Mouse (Mus musculus): ENCODE results near the gene Ovol1. TPM values are rescaled to one million over a fixed set of nuclear protein-coding genes. Genes with fewer than 3 reads are reported as not detected.

The Ovol1 gene
- total RNA-seq (2021): not detected

GRCm38 (mm10) chr19:5560457-5561041, at the start of gene Ovol1:
Gene Ovol1, minus strand, starts transcription at chr19:5560646.
- intact Hi-C loops (cut with DNase I): no loop called here
- DNase-seq (ENCODE audit: extremely low spot score in 1 of 2, low spot score in 2 of 2): no peak

- peak; percentile 87 to 94 for DNase-seq (ENCODE audit: extremely low spot score in 1 of 2, low spot score in 2 of 2)
- intact Hi-C loops (cut with DNase I): no loop called here
These were observed 49.3 kb upstream of the Ovol1 start, which contains the start of gene Kat5 for GRCm38 (mm10) chr19:5609547-5610404. Gene Kat5, minus strand, starts transcription at chr19:5610237.

- no peak for DNase-seq (ENCODE audit: extremely low spot score in 1 of 2, low spot score in 2 of 2)
These were observed 48.7 kb upstream of the Ovol1 start for GRCm38 (mm10) chr19:5609171-5609546.

GRCm38 (mm10) chr19:5608707-5609106, 48.3 kb upstream of the Ovol1 start:
- no peak for DNase-seq (ENCODE audit: extremely low spot score in 1 of 2, low spot score in 2 of 2)
- intact Hi-C loops (cut with DNase I): no loop called here

More at GRCm38 (mm10) chr19:5609171-5609546, 48.7 kb upstream of the Ovol1 start:
- intact Hi-C loops (cut with DNase I): no loop called here

GRCm38 (mm10) chr19:5607705-5608410, 47.4 kb upstream of the Ovol1 start:
- intact Hi-C loops (cut with DNase I): no loop called here
- DNase-seq (ENCODE audit: extremely low spot score in 1 of 2, low spot score in 2 of 2): no peak

GRCm38 (mm10) chr19:5606196-5606595, 45.8 kb upstream of the Ovol1 start:
- DNase-seq (ENCODE audit: extremely low spot score in 1 of 2, low spot score in 2 of 2): peak in 1 of 2 experiments; percentile 54
- intact Hi-C loops (cut with DNase I): no loop called here

- DNase-seq (ENCODE audit: extremely low spot score in 1 of 2, low spot score in 2 of 2): no peak
- intact Hi-C loops (cut with DNase I): no loop called here
These were observed 44.7 kb upstream of the Ovol1 start for GRCm38 (mm10) chr19:5605126-5605525.

GRCm38 (mm10) chr19:5603664-5604063, 43.2 kb upstream of the Ovol1 start:
- intact Hi-C loops (cut with DNase I): loop anchor here (5.0 kb wide), 1 partner anchor 34 kb away; the partner anchor contains the start of gene Rela
- no peak for DNase-seq (ENCODE audit: extremely low spot score in 1 of 2, low spot score in 2 of 2)

GRCm38 (mm10) chr19:5601752-5602541, 41.5 kb upstream of the Ovol1 start, which contains the start of gene Rnaseh2c:
Gene Rnaseh2c, plus strand, starts transcription at chr19:5601873.
- peak; percentile 75 to 82 for DNase-seq (ENCODE audit: extremely low spot score in 1 of 2, low spot score in 2 of 2)
- intact Hi-C loops (cut with DNase I): loop anchor here (5.0 kb wide), 1 partner anchor 35 kb away; the partner anchor contains the start of gene Rela

- intact Hi-C loops (cut with DNase I): no loop called here
- no peak for DNase-seq (ENCODE audit: extremely low spot score in 1 of 2, low spot score in 2 of 2)
These were observed 38.8 kb upstream of the Ovol1 start for GRCm38 (mm10) chr19:5599224-5599623.

GRCm38 (mm10) chr19:5591888-5592287, 31.4 kb upstream of the Ovol1 start:
- intact Hi-C loops (cut with DNase I): no loop called here
- DNase-seq (ENCODE audit: extremely low spot score in 1 of 2, low spot score in 2 of 2): no peak

- DNase-seq (ENCODE audit: extremely low spot score in 1 of 2, low spot score in 2 of 2): no peak
- intact Hi-C loops (cut with DNase I): no loop called here
These were observed 28.7 kb upstream of the Ovol1 start for GRCm38 (mm10) chr19:5589159-5589558.

- intact Hi-C loops (cut with DNase I): no loop called here
- no peak for DNase-seq (ENCODE audit: extremely low spot score in 1 of 2, low spot score in 2 of 2)
These were observed 21.5 kb upstream of the Ovol1 start for GRCm38 (mm10) chr19:5581995-5582394.

- intact Hi-C loops (cut with DNase I): no loop called here
- no peak for DNase-seq (ENCODE audit: extremely low spot score in 1 of 2, low spot score in 2 of 2)
These were observed 20.3 kb upstream of the Ovol1 start for GRCm38 (mm10) chr19:5580776-5581175.

GRCm38 (mm10) chr19:5579971-5580370, 19.5 kb upstream of the Ovol1 start:
- intact Hi-C loops (cut with DNase I): no loop called here
- peak in 1 of 2 experiments; percentile 26 for DNase-seq (ENCODE audit: extremely low spot score in 1 of 2, low spot score in 2 of 2)

- intact Hi-C loops (cut with DNase I): no loop called here
- DNase-seq (ENCODE audit: extremely low spot score in 1 of 2, low spot score in 2 of 2): no peak
These were observed 14.9 kb upstream of the Ovol1 start for GRCm38 (mm10) chr19:5575336-5575735.

- intact Hi-C loops (cut with DNase I): no loop called here
- peak in 1 of 2 experiments; percentile 53 for DNase-seq (ENCODE audit: extremely low spot score in 1 of 2, low spot score in 2 of 2)
These were observed 12.1 kb upstream of the Ovol1 start for GRCm38 (mm10) chr19:5572331-5573125.

- peak in 1 of 2 experiments; percentile 37 for DNase-seq (ENCODE audit: extremely low spot score in 1 of 2, low spot score in 2 of 2)
- intact Hi-C loops (cut with DNase I): no loop called here
These were observed 11.4 kb upstream of the Ovol1 start for GRCm38 (mm10) chr19:5571831-5572230.
